Mouse (Mus musculus) forebrain, embryonic 12.5 days (tissue): Measurements from ENCODE around the gene Speer1. TPM values are rescaled to one million over a fixed set of nuclear protein-coding genes. Genes with fewer than 3 reads are reported as not detected.
"Not testable (repeated sequence)": the region's sequence is repeated elsewhere in the genome, so short reads cannot be mapped to it uniquely, and the experiment has no call there.

Experiments
- ATAC-seq: fragments of 200-750 bp; cut with Nextera tagmentation; 2 replicates; pipeline ENCODE4 v1.8.0; 2017; ENCODE audit warnings: moderate TSS enrichment; ENCODE audit not compliant: low FRiP score
- H3K27ac ChIP-seq: fragments of 300-500 bp; sonication (generic); 2 replicates; pipeline ENCODE4 v1.5.1; 2016; ENCODE audit warnings: mild to moderate bottlenecking
- H3K27me3 ChIP-seq: fragments of 300-500 bp; sonication (generic); 2 replicates; pipeline ENCODE4 v1.6.1; 2016; ENCODE audit warnings: mild to moderate bottlenecking
- H3K36me3 ChIP-seq: fragments of 300-500 bp; sonication (generic); replicated peaks from 2 replicates; pipeline ENCODE4 v1.6.1; 2016; ENCODE audit warnings: mild to moderate bottlenecking
- H3K4me1 ChIP-seq: fragments of 300-500 bp; sonication (generic); 2 replicates; pipeline ENCODE4 v1.6.1; 2016
- H3K4me2 ChIP-seq: fragments of 300-500 bp; sonication (generic); 2 replicates; pipeline ENCODE4 v1.6.1; 2016; ENCODE audit warnings: mild to moderate bottlenecking, moderate library complexity
- H3K4me3 ChIP-seq: fragments of 300-500 bp; sonication (generic); replicated peaks from 2 replicates; pipeline ENCODE4 v1.5.1; 2016; ENCODE audit warnings: mild to moderate bottlenecking
- H3K9ac ChIP-seq: fragments of 300-500 bp; sonication (generic); 2 replicates; pipeline ENCODE4 v1.6.1; 2016; ENCODE audit warnings: mild to moderate bottlenecking
- H3K9me3 ChIP-seq: fragments of 300-500 bp; sonication (generic); 2 replicates; pipeline ENCODE4 v1.6.1; 2016
- WGBS: fragments of 180-500 bp; shearing (Covaris S2); methylation state at CpG from one replicate; pipeline ENCODE4 v1.1.7; 2016; 5-methylcytosine and 5-hydroxymethylcytosine counted together
- polyA plus RNA-seq: library from polyadenylated mRNA; unstranded; fragments of >200 nt; fragmentation: Nextera tagmentation; extraction: Ambion mirVana; gene quantifications from 2 replicates; pipeline ENCODE4 v1.2.1, GENCODE M21; 2016

Speer1 gene
- polyA plus RNA-seq: not detected in 2 replicates

GRCm38 (mm10) chr5:11341216-11341615 lies at the start of gene Speer1:
Speer1 (plus strand) TSS chr5:11341516.
- not testable (repeated sequence) for H3K27me3 ChIP-seq, H3K9me3 ChIP-seq, H3K9ac ChIP-seq, H3K36me3 ChIP-seq, H3K4me1 ChIP-seq, H3K4me2 ChIP-seq, H3K27ac ChIP-seq, H3K4me3 ChIP-seq, ATAC-seq
- 86% methylated on average over 1 of the region's 4 CpGs for WGBS

Other genes with a start within 250 kb of the Speer1 start
- not detected in 2 replicates for gene Gm8879, start 213.9 kb upstream of the Speer1 start, polyA plus RNA-seq
- gene Gm5861, start 158.4 kb upstream of the Speer1 start, polyA plus RNA-seq: not detected in 2 replicates
- not detected in 2 replicates for gene Gm8890, start 85.5 kb upstream of the Speer1 start, polyA plus RNA-seq
- not detected in 2 replicates for gene Gm8897, start 74.9 kb downstream of the Speer1 start, polyA plus RNA-seq
- gene Gm8906, start 161.2 kb downstream of the Speer1 start, polyA plus RNA-seq: not detected in 2 replicates